Mouse (Mus musculus): ENCODE data around the gene Cavin4. TPM values are rescaled to one million over a fixed set of nuclear protein-coding genes. Genes with fewer than 3 reads are reported as not detected.

Gene Cavin4
- total RNA-seq, 1 experiment from 2014 or later = not detected

GRCm38 (mm10) chr4:48691793-48692437, 28.6 kb downstream of the Cavin4 start:
- ATAC-seq (replicated peaks in 1 of 2; ENCODE audit: insufficient read depth in 1 of 2, low FRiP score in 2 of 2, low TSS enrichment in 1 of 2, low read depth in 1 of 2, poor library complexity in 2 of 2, severe bottlenecking in 2 of 2) = peak; percentile 56 to 65

- no peak for ATAC-seq (replicated peaks in 1 of 2; ENCODE audit: insufficient read depth in 1 of 2, low FRiP score in 2 of 2, low TSS enrichment in 1 of 2, low read depth in 1 of 2, poor library complexity in 2 of 2, severe bottlenecking in 2 of 2)
These were observed 29.5 kb downstream of the Cavin4 start for GRCm38 (mm10) chr4:48692736-48693292.

- no peak for ATAC-seq (replicated peaks in 1 of 2; ENCODE audit: insufficient read depth in 1 of 2, low FRiP score in 2 of 2, low TSS enrichment in 1 of 2, low read depth in 1 of 2, poor library complexity in 2 of 2, severe bottlenecking in 2 of 2)
These were observed 33.4 kb downstream of the Cavin4 start for GRCm38 (mm10) chr4:48696706-48697105.

GRCm38 (mm10) chr4:48697302-48697701, 34.0 kb downstream of the Cavin4 start:
- no peak for ATAC-seq (replicated peaks in 1 of 2; ENCODE audit: insufficient read depth in 1 of 2, low FRiP score in 2 of 2, low TSS enrichment in 1 of 2, low read depth in 1 of 2, poor library complexity in 2 of 2, severe bottlenecking in 2 of 2)

GRCm38 (mm10) chr4:48715865-48716650, 52.7 kb downstream of the Cavin4 start:
- ATAC-seq (replicated peaks in 1 of 2; ENCODE audit: insufficient read depth in 1 of 2, low FRiP score in 2 of 2, low TSS enrichment in 1 of 2, low read depth in 1 of 2, poor library complexity in 2 of 2, severe bottlenecking in 2 of 2) = no peak

- ATAC-seq (replicated peaks in 1 of 2; ENCODE audit: insufficient read depth in 1 of 2, low FRiP score in 2 of 2, low TSS enrichment in 1 of 2, low read depth in 1 of 2, poor library complexity in 2 of 2, severe bottlenecking in 2 of 2) = no peak
These were observed 53.5 kb downstream of the Cavin4 start for GRCm38 (mm10) chr4:48716817-48717216.

Other genes with a start within 250 kb of the Cavin4 start
- 56.1 and 62.4 TPM in 2 replicates for gene Tex10, start 190.1 kb upstream of the Cavin4 start, total RNA-seq (2017)
- 25.4 and 27.7 TPM in 2 replicates for gene Msantd3, start 123.6 kb upstream of the Cavin4 start, total RNA-seq (2017)
- gene Tmeff1, start 78.3 kb upstream of the Cavin4 start, total RNA-seq (2017) = 0.50 and 1.1 TPM in 2 replicates